In the genomic region with DNA sequence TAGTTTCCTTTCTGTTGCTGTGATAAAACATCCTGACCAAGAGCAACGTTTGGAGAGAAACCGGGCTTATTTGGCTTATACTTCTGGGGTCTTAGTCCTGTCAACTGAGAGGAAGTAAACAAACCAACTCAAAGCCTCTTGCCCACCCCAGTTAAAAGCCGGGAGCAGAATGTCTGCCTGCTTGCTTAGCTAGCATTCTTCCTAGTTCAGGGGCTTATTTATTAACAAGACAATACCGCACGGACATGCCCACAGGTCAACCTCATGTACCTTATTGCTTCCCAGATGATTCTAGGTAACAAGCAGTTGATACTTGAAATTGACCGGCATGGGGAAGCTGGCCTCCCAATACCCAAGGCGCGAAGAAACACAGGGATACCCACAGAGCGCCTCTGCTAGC, we compare ENCODE assay signal across 20 mouse cellular contexts. TPM values are rescaled to one million over a fixed set of nuclear protein-coding genes. Genes with fewer than 3 reads are reported as not detected.
A peak's percentile ranks its signal among the peaks of the same experiment; 100 is the strongest.
DNase-seq lines count a peak whose midpoint lies in the region; ATAC-seq and TF ChIP-seq lines count a peak whose summit lies in the region.
"Had no signal": no experiment of that assay in that cellular context is flagged by ENCODE, and none has a peak within 500 bp of the region (broad histone marks: within the 10 kb centered on the region; RNA-seq: fewer than 3 reads in every experiment).

No protein-coding gene starts in this region.

- H3K9me3 ChIP-seq in heart, embryonic 15.5 days (replicated peaks) = 0 out of 2 replicates have a peak, but pooled peaks cover 2% of the 10 kb centered on the region
- no peaks in the 10 kb centered on the region for H3K9me3 ChIP-seq in kidney, postnatal 0 days (replicated peaks; ENCODE audit: low read length)
- 0 out of 2 replicates have a peak, but pooled peaks cover 3% of the 10 kb centered on the region for H3K9me3 ChIP-seq in embryonic facial prominence, embryonic 13.5 days
- H3K9me3 ChIP-seq: stomach, embryonic 15.5 days had no signal

- TF ChIP-seq CTCF in kidney, postnatal 0 days (IDR thresholded peaks at IDR 0.05; ENCODE audit: low read depth) = no peak
- TF ChIP-seq CTCF in cortical plate, adult 2 months (IDR thresholded peaks at IDR 0.05; ENCODE audit: extremely low read depth, insufficient read depth, low read length) = no peak

- peak overlapping the region; percentile 35 for H3K4me3 ChIP-seq in heart, embryonic 15.5 days
- H3K4me3 ChIP-seq in kidney, postnatal 0 days (replicated peaks; ENCODE audit: low read depth, low read length) = no peak overlapping the region
- no peak overlapping the region for H3K4me3 ChIP-seq in cortical plate, adult 2 months (ENCODE audit: insufficient read depth, low read length)
- H3K4me3 ChIP-seq in embryonic facial prominence, embryonic 13.5 days = peak overlapping the region; percentile 35; the same call in 1 of the 2 replicates

- H3K9ac ChIP-seq in heart, embryonic 15.5 days = no peak overlapping the region
- H3K9ac ChIP-seq in kidney, postnatal 0 days (ENCODE audit: low read depth, low read length) = no peak overlapping the region
- peak overlapping the region; percentile 54; the same call in 1 of the 2 replicates for H3K9ac ChIP-seq in embryonic facial prominence, embryonic 13.5 days
- H3K9ac ChIP-seq: liver, postnatal 0 days; stomach, embryonic 15.5 days had no signal

- DNase-seq in heart, adult 18-20 months = no peak
- no peak for DNase-seq in kidney, postnatal 0 days (ENCODE audit: low spot score)
- no peak for DNase-seq in kidney, adult 11 months
- DNase-seq in adrenal gland, adult 18-20 months (ENCODE audit: low spot score in 2 of 2) = no peak
- DNase-seq in cerebellum, adult 11-12 months = no peak
- DNase-seq: cerebellum, adult 2 months; gastrocnemius, postnatal 10 days; liver, postnatal 0 days; lung, postnatal 36 days had no signal

- no peak overlapping the region for H3K27ac ChIP-seq in heart, embryonic 15.5 days
- no peak overlapping the region for H3K27ac ChIP-seq in kidney, postnatal 0 days
- 0 out of 2 replicates have a peak overlapping the region, but pooled peaks have one; percentile 42 for H3K27ac ChIP-seq in cortical plate, adult 2 months (ENCODE audit: insufficient read depth, low read length)
- H3K27ac ChIP-seq in embryonic facial prominence, embryonic 13.5 days = no peak overlapping the region
- H3K27ac ChIP-seq: stomach, embryonic 15.5 days had no signal

- H3K27me3 ChIP-seq in heart, embryonic 15.5 days = peaks cover 84% of the 10 kb centered on the region
- peaks cover 23% of the 10 kb centered on the region for H3K27me3 ChIP-seq in kidney, postnatal 0 days (ENCODE audit: insufficient read depth, low read length)
- H3K27me3 ChIP-seq in embryonic facial prominence, embryonic 13.5 days = peaks cover 88% of the 10 kb centered on the region

- WGBS in heart, embryonic 15.5 days = 28% methylated on average over 9 of the region's 9 CpGs
- WGBS in kidney, postnatal 0 days = 39% methylated on average over 9 of the region's 9 CpGs
- 30% methylated on average over 9 of the region's 9 CpGs for WGBS in embryonic facial prominence, embryonic 13.5 days

- H3K36me3 ChIP-seq in heart, embryonic 15.5 days = no peaks in the 10 kb centered on the region
- H3K36me3 ChIP-seq in kidney, postnatal 0 days (ENCODE audit: insufficient read depth, low read length) = no peaks in the 10 kb centered on the region
- H3K36me3 ChIP-seq in embryonic facial prominence, embryonic 13.5 days = no peaks in the 10 kb centered on the region
- H3K36me3 ChIP-seq: stomach, embryonic 15.5 days had no signal

- H3K4me1 ChIP-seq in heart, embryonic 15.5 days (replicated peaks) = peaks cover 7% of the 10 kb centered on the region; the same call in 1 of the 2 replicates
- H3K4me1 ChIP-seq in kidney, postnatal 0 days (replicated peaks; ENCODE audit: insufficient read depth, low read length) = peaks cover 8% of the 10 kb centered on the region; the same call in 1 of the 2 replicates
- H3K4me1 ChIP-seq in cortical plate, adult 2 months (ENCODE audit: control insufficient read depth, insufficient read depth, low read length) = no peaks in the 10 kb centered on the region
- peaks cover 20% of the 10 kb centered on the region for H3K4me1 ChIP-seq in embryonic facial prominence, embryonic 13.5 days

- TF ChIP-seq POLR2A in cortical plate, adult 2 months (IDR thresholded peaks at IDR 0.05; ENCODE audit: extremely low read depth, insufficient read depth, low read length) = no peak

- no peak for ATAC-seq in heart, embryonic 15.5 days (replicated peaks; ENCODE audit: insufficient number of reproducible peaks, insufficient read depth, low FRiP score, low read depth)
- no peak for ATAC-seq in kidney, postnatal 0 days (replicated peaks; ENCODE audit: low FRiP score, low read depth)
- ATAC-seq in embryonic facial prominence, embryonic 13.5 days (ENCODE audit: insufficient number of reproducible peaks, insufficient read depth, low FRiP score, low TSS enrichment, low read depth) = no peak
- ATAC-seq: liver, postnatal 0 days had no signal

- H3K4me2 ChIP-seq in heart, embryonic 15.5 days = no peak overlapping the region
- H3K4me2 ChIP-seq in kidney, postnatal 0 days (ENCODE audit: low read length) = peak overlapping the region; percentile 50
- H3K4me2 ChIP-seq in embryonic facial prominence, embryonic 13.5 days = peak overlapping the region; percentile 56

RNA-seq across cellular contexts. Expression of gene Aym1, which starts 20.8 kb away (rescaled TPM):
- polyA plus RNA-seq in heart, embryonic 15.5 days (2015; fragmentation: Nextera tagmentation; extraction: Ambion mirVana) = not detected in 2 replicates
- not detected for total RNA-seq in heart, adult 18-20 months (2021)
- not detected in 2 replicates for polyA plus RNA-seq in kidney, postnatal 0 days (2015; fragmentation: Nextera tagmentation; extraction: Ambion mirVana)
- 0.25 and 0.32 TPM in 2 replicates for polyA plus RNA-seq in cortical plate, adult 2 months (2012; rRNA removed)
- not detected in 2 replicates for polyA plus RNA-seq in embryonic facial prominence, embryonic 13.5 days (2015; fragmentation: Nextera tagmentation; extraction: Ambion mirVana)
- total RNA-seq in adrenal gland, adult 18-20 months (2021) = not detected
- total RNA-seq: gastrocnemius, postnatal 10 days; hematopoietic stem cell, adult 5-6 weeks; layer of hippocampus, adult 18-20 months; monocyte, adult 5-6 weeks had no signal
- polyA plus RNA-seq: brain, embryonic 14.5 days; cerebellum, adult 2 months; limb, embryonic 14.5 days; liver, postnatal 0 days; neural tube, embryonic 14.5 days; small intestine, adult 2 months; stomach, embryonic 15.5 days had no signal

RNA-seq across cellular contexts. Expression of gene Sgsm1, which starts 25.7 kb away (rescaled TPM):
- 0.62 and 1.9 TPM in 2 replicates for polyA plus RNA-seq in heart, embryonic 15.5 days (2015; fragmentation: Nextera tagmentation; extraction: Ambion mirVana)
- 1 to 10 TPM in 1 of 2 experiments, under 1 TPM in 1; 0.25 to 1.0 TPM for total RNA-seq in heart, adult 18-20 months (2021)
- 3.4 and 3.7 TPM in 2 replicates for polyA plus RNA-seq in kidney, postnatal 0 days (2015; fragmentation: Nextera tagmentation; extraction: Ambion mirVana)
- polyA plus RNA-seq in cortical plate, adult 2 months (2012; rRNA removed) = 57.3 and 58.1 TPM in 2 replicates
- polyA plus RNA-seq in embryonic facial prominence, embryonic 13.5 days (2015; fragmentation: Nextera tagmentation; extraction: Ambion mirVana) = 2.7 and 3.5 TPM in 2 replicates
- total RNA-seq in adrenal gland, adult 18-20 months (2021) = 10 to 100 TPM in 1 of 2 experiments, 1 to 10 TPM in 1; 8.8 to 12.2 TPM
- total RNA-seq: monocyte, adult 5-6 weeks had no signal

Comparison
In these comparisons a context has a peak if more than half of its experiments do, and no peak if none do; other contexts are left out.
1. H3K4me3 ChIP-seq: peak in heart, embryonic 15.5 days (single experiment) and embryonic facial prominence, embryonic 13.5 days (single experiment); none in kidney, postnatal 0 days (single experiment) and cortical plate, adult 2 months (single experiment).
2. RNA of gene Sgsm1, which starts 25.7 kb away (polyA plus RNA-seq): 57.3 to 58.1 TPM in cortical plate, adult 2 months; 3.4 to 3.7 TPM in kidney, postnatal 0 days, 2.7 to 3.5 TPM in embryonic facial prominence, embryonic 13.5 days and 0.62 to 1.9 TPM in heart, embryonic 15.5 days; every median in the first group is over 10 times any median in the second.